Mouse (Mus musculus): ENCODE measurements around the gene Cd164l2. TPM values are rescaled to one million over a fixed set of nuclear protein-coding genes. Genes with fewer than 3 reads are reported as not detected.

The Cd164l2 gene
- 2.2 and 3.7 TPM in 2 replicates for polyA plus RNA-seq (2016; fragmentation: Nextera tagmentation; extraction: Ambion mirVana)

- H3K4me2 ChIP-seq (replicated peaks): peak within 1 kb of the TSS; percentile 99
- ATAC-seq (ENCODE audit: insufficient number of reproducible peaks, insufficient read depth, low FRiP score, low TSS enrichment): 0 out of 2 replicates have a peak, but pooled peaks have one; percentile 3
- no peak within 1 kb of the TSS for H3K27ac ChIP-seq
- H3K9ac ChIP-seq: peak within 1 kb of the TSS; percentile 63
- WGBS: 3% methylated on average over 51 of the region's 52 CpGs
- H3K4me3 ChIP-seq: peak within 1 kb of the TSS; percentile 65
- no peaks in the 10 kb centered on the region for H3K36me3 ChIP-seq
- H3K27me3 ChIP-seq: peaks cover 41% of the 10 kb centered on the region
- H3K9me3 ChIP-seq: no peaks in the 10 kb centered on the region
- peaks cover 15% of the 10 kb centered on the region for H3K4me1 ChIP-seq
These were observed at the start of gene Cd164l2, which contains the start of gene Gpr3 for GRCm38 (mm10) chr4:133211751-133212561. Gene Cd164l2, plus strand, starts transcription at chr4:133212131. Gene Gpr3, minus strand, starts transcription at chr4:133212536.

GRCm38 (mm10) chr4:133162196-133162595 is 49.7 kb upstream of the Cd164l2 start:
- ATAC-seq (ENCODE audit: insufficient number of reproducible peaks, insufficient read depth, low FRiP score, low TSS enrichment): no peak
- Histone ChIP-seq H3K36me3 (peaks cover 3% of the 10 kb centered on the region; the same call in 1 of the 2 replicates), H3K9ac (no peak overlapping the region), H3K4me1 (no peaks in the 10 kb centered on the region), H3K4me2 (replicated peaks) (no peak overlapping the region), H3K27me3 (no peaks in the 10 kb centered on the region), H3K9me3 (no peaks in the 10 kb centered on the region), H3K27ac (no peak overlapping the region), H3K4me3 (no peak overlapping the region)
- 72% methylated on average over 6 of the region's 6 CpGs for WGBS

GRCm38 (mm10) chr4:133166773-133167172 is 45.2 kb upstream of the Cd164l2 start:
- H3K9ac ChIP-seq: no peak overlapping the region
- peaks cover 3% of the 10 kb centered on the region; the same call in 1 of the 2 replicates for H3K36me3 ChIP-seq
- H3K9me3 ChIP-seq: no peaks in the 10 kb centered on the region
- H3K27me3 ChIP-seq: no peaks in the 10 kb centered on the region
- 92% methylated on average over 9 of the region's 9 CpGs for WGBS
- H3K4me3 ChIP-seq: no peak overlapping the region
- ATAC-seq (ENCODE audit: insufficient number of reproducible peaks, insufficient read depth, low FRiP score, low TSS enrichment): no peak
- no peak overlapping the region for H3K4me2 ChIP-seq (replicated peaks)
- H3K4me1 ChIP-seq: peaks cover 3% of the 10 kb centered on the region; the same call in 1 of the 2 replicates
- no peak overlapping the region for H3K27ac ChIP-seq

GRCm38 (mm10) chr4:133169237-133170055 is 42.5 kb upstream of the Cd164l2 start:
- Histone ChIP-seq H3K4me1 (peaks cover 7% of the 10 kb centered on the region; the same call in 1 of the 2 replicates), H3K9me3 (no peaks in the 10 kb centered on the region), H3K4me3 (no peak overlapping the region), H3K27ac (no peak overlapping the region), H3K9ac (no peak overlapping the region), H3K4me2 (replicated peaks) (no peak overlapping the region), H3K36me3 (0 out of 2 replicates have a peak, but pooled peaks cover under 1% of the 10 kb centered on the region), H3K27me3 (no peaks in the 10 kb centered on the region)
- WGBS: 86% methylated on average over 10 of the region's 10 CpGs
- ATAC-seq (ENCODE audit: insufficient number of reproducible peaks, insufficient read depth, low FRiP score, low TSS enrichment): no peak

GRCm38 (mm10) chr4:133170056-133170524 is 41.8 kb upstream of the Cd164l2 start:
- Histone ChIP-seq H3K27ac (no peak overlapping the region), H3K36me3 (no peaks in the 10 kb centered on the region), H3K9ac (no peak overlapping the region), H3K4me1 (peaks cover 7% of the 10 kb centered on the region; the same call in 1 of the 2 replicates), H3K4me3 (no peak overlapping the region), H3K4me2 (replicated peaks) (no peak overlapping the region), H3K9me3 (no peaks in the 10 kb centered on the region), H3K27me3 (no peaks in the 10 kb centered on the region)
- ATAC-seq (ENCODE audit: insufficient number of reproducible peaks, insufficient read depth, low FRiP score, low TSS enrichment): no peak
- WGBS: 80% methylated on average over 3 of the region's 3 CpGs

- Histone ChIP-seq H3K9me3 (no peaks in the 10 kb centered on the region), H3K4me3 (no peak overlapping the region), H3K4me1 (peaks cover 7% of the 10 kb centered on the region; the same call in 1 of the 2 replicates), H3K4me2 (replicated peaks) (no peak overlapping the region), H3K36me3 (no peaks in the 10 kb centered on the region), H3K27me3 (no peaks in the 10 kb centered on the region), H3K27ac (no peak overlapping the region), H3K9ac (no peak overlapping the region)
- ATAC-seq (ENCODE audit: insufficient number of reproducible peaks, insufficient read depth, low FRiP score, low TSS enrichment): no peak
These were observed 41.3 kb upstream of the Cd164l2 start for GRCm38 (mm10) chr4:133170616-133171015.

GRCm38 (mm10) chr4:133172451-133172850 is 39.5 kb upstream of the Cd164l2 start:
- Histone ChIP-seq H3K4me3 (no peak overlapping the region), H3K9me3 (no peaks in the 10 kb centered on the region), H3K4me2 (replicated peaks) (no peak overlapping the region), H3K9ac (no peak overlapping the region), H3K27me3 (no peaks in the 10 kb centered on the region), H3K4me1 (peaks cover 17% of the 10 kb centered on the region), H3K36me3 (peaks cover 12% of the 10 kb centered on the region; the same call in 1 of the 2 replicates), H3K27ac (no peak overlapping the region)
- no peak for ATAC-seq (ENCODE audit: insufficient number of reproducible peaks, insufficient read depth, low FRiP score, low TSS enrichment)
- 87% methylated on average over 4 of the region's 4 CpGs for WGBS

GRCm38 (mm10) chr4:133174361-133174760 is 37.6 kb upstream of the Cd164l2 start:
- H3K4me1 ChIP-seq: peaks cover 14% of the 10 kb centered on the region
- no peaks in the 10 kb centered on the region for H3K9me3 ChIP-seq
- H3K9ac ChIP-seq: no peak overlapping the region
- H3K27ac ChIP-seq: no peak overlapping the region
- WGBS: 63% methylated on average over 4 of the region's 4 CpGs
- no peak overlapping the region for H3K4me2 ChIP-seq (replicated peaks)
- no peak overlapping the region for H3K4me3 ChIP-seq
- no peak for ATAC-seq (ENCODE audit: insufficient number of reproducible peaks, insufficient read depth, low FRiP score, low TSS enrichment)
- no peaks in the 10 kb centered on the region for H3K27me3 ChIP-seq
- peaks cover 25% of the 10 kb centered on the region for H3K36me3 ChIP-seq

GRCm38 (mm10) chr4:133175274-133175673 is 36.7 kb upstream of the Cd164l2 start:
- no peak overlapping the region for H3K9ac ChIP-seq
- H3K4me2 ChIP-seq (replicated peaks): no peak overlapping the region
- H3K27me3 ChIP-seq: no peaks in the 10 kb centered on the region
- peaks cover 14% of the 10 kb centered on the region for H3K4me1 ChIP-seq
- no peak overlapping the region for H3K4me3 ChIP-seq
- WGBS: 85% methylated on average over 7 of the region's 7 CpGs
- no peak for ATAC-seq (ENCODE audit: insufficient number of reproducible peaks, insufficient read depth, low FRiP score, low TSS enrichment)
- H3K27ac ChIP-seq: no peak overlapping the region
- H3K36me3 ChIP-seq: peaks cover 30% of the 10 kb centered on the region
- H3K9me3 ChIP-seq: no peaks in the 10 kb centered on the region

- 57% methylated on average over 14 of the region's 14 CpGs for WGBS
- no peak overlapping the region for H3K4me2 ChIP-seq (replicated peaks)
- H3K9ac ChIP-seq: no peak overlapping the region
- H3K27ac ChIP-seq: 0 out of 2 replicates have a peak overlapping the region, but pooled peaks have one; percentile 26
- H3K4me1 ChIP-seq: peaks cover 14% of the 10 kb centered on the region
- H3K36me3 ChIP-seq: peaks cover 30% of the 10 kb centered on the region
- no peak overlapping the region for H3K4me3 ChIP-seq
- H3K27me3 ChIP-seq: no peaks in the 10 kb centered on the region
- no peaks in the 10 kb centered on the region for H3K9me3 ChIP-seq
- no peak for ATAC-seq (ENCODE audit: insufficient number of reproducible peaks, insufficient read depth, low FRiP score, low TSS enrichment)
These were observed 35.8 kb upstream of the Cd164l2 start for GRCm38 (mm10) chr4:133175998-133176760.
